Mouse (Mus musculus) telencephalon, adult 2 months (tissue): ENCODE measurements around the gene Mbd6.

ENCODE experiments used
- DNase-seq: peaks from one replicate; pipeline ENCODE4 v3.0.0-alpha.2; 2011; ENCODE audit warnings: low read depth, low spot score

Gene Mbd6

GRCm38 (mm10) chr10:127288328-127288799 lies 454 bp downstream of the Mbd6 start:
- no peak for DNase-seq

GRCm38 (mm10) chr10:127287936-127288293 lies 903 bp downstream of the Mbd6 start:
- DNase-seq = no peak

- no peak for DNase-seq
These were observed 1.4 kb downstream of the Mbd6 start for GRCm38 (mm10) chr10:127287271-127287935.

- DNase-seq = no peak
These were observed 2.1 kb downstream of the Mbd6 start for GRCm38 (mm10) chr10:127286730-127287129.

- no peak for DNase-seq
These were observed 2.6 kb downstream of the Mbd6 start for GRCm38 (mm10) chr10:127286194-127286593.

GRCm38 (mm10) chr10:127285644-127286043 lies 3.2 kb downstream of the Mbd6 start:
- DNase-seq = no peak

- no peak for DNase-seq
These were observed 3.9 kb downstream of the Mbd6 start for GRCm38 (mm10) chr10:127284724-127285500.

- no peak for DNase-seq
These were observed 4.7 kb downstream of the Mbd6 start for GRCm38 (mm10) chr10:127284105-127284622.

- no peak for DNase-seq
These were observed 6.1 kb downstream of the Mbd6 start for GRCm38 (mm10) chr10:127282620-127283215.

GRCm38 (mm10) chr10:127281316-127281715 lies 7.5 kb downstream of the Mbd6 start:
- DNase-seq = no peak

GRCm38 (mm10) chr10:127279730-127280129 lies 9.1 kb downstream of the Mbd6 start:
- no peak for DNase-seq

- no peak for DNase-seq
These were observed 14.4 kb downstream of the Mbd6 start for GRCm38 (mm10) chr10:127274261-127275022.

GRCm38 (mm10) chr10:127272371-127272770 lies 16.4 kb downstream of the Mbd6 start:
- no peak for DNase-seq

GRCm38 (mm10) chr10:127269884-127270283 lies 18.9 kb downstream of the Mbd6 start:
- DNase-seq = no peak

- no peak for DNase-seq
These were observed 19.8 kb downstream of the Mbd6 start for GRCm38 (mm10) chr10:127269036-127269435.

- DNase-seq = no peak
These were observed 20.4 kb downstream of the Mbd6 start for GRCm38 (mm10) chr10:127268401-127268800.

GRCm38 (mm10) chr10:127267318-127267717 lies 21.5 kb downstream of the Mbd6 start:
- DNase-seq = no peak

GRCm38 (mm10) chr10:127266112-127267091 lies 22.4 kb downstream of the Mbd6 start, which contains the start of gene Dctn2:
TSS of gene Dctn2 (plus strand) at chr10:127266368.
- peak; percentile 97 for DNase-seq

- DNase-seq = no peak
These were observed 23.1 kb downstream of the Mbd6 start for GRCm38 (mm10) chr10:127265727-127266111.

- no peak for DNase-seq
These were observed 23.8 kb downstream of the Mbd6 start for GRCm38 (mm10) chr10:127264971-127265370.
